32 mouse cellular contexts compared by ENCODE assay signal in genomic region chr2:173716966-173717365, GRCm38 (mm10). TPM values are rescaled to one million over a fixed set of nuclear protein-coding genes. Genes with fewer than 3 reads are reported as not detected.
"Had no signal": no experiment of that assay in that cellular context is flagged by ENCODE, and none has a peak within 500 bp of the region (broad histone marks: within the 10 kb centered on the region; RNA-seq: fewer than 3 reads in every experiment).

No protein-coding gene starts in this region.

- DNase-seq: kidney, adult 18-20 months; kidney, adult 9 months; kidney, postnatal 14 days; kidney, postnatal 4 days; liver, embryonic 13.5 days; lung, adult 2 months; lung, postnatal 14 days; lung, postnatal 4 days; midbrain, embryonic 14.5 days; thymus, adult 18-20 months; thymus, postnatal 36 days had no signal

- H3K27me3 ChIP-seq: liver, embryonic 13.5 days had no signal

- H3K4me1 ChIP-seq: liver, embryonic 13.5 days had no signal

- H3K4me3 ChIP-seq: liver, embryonic 13.5 days had no signal

- H3K27ac ChIP-seq: liver, embryonic 13.5 days had no signal

RNA-seq across cellular contexts. Expression of gene 1700010B08Rik, which starts 2.2 kb away (rescaled TPM):
- total RNA-seq: layer of hippocampus, adult 18-20 months; left cerebral cortex, adult 8-10 months; left cerebral cortex, postnatal 25 days; liver, adult 2 months; megakaryocyte progenitor cell, adult 5-6 weeks; megakaryocyte-erythroid progenitor cell, adult 5-6 weeks; midbrain, postnatal 0 days had no signal
- polyA plus RNA-seq: inflammation-experienced regulatory T-cells, adult 6 months; intestine, embryonic 16.5 days; kidney, embryonic 16.5 days; limb, embryonic 11.5 days; limb, embryonic 14.5 days; liver, adult 2 months; liver, embryonic 13.5 days; liver, embryonic 16.5 days; lung, adult 2 months; lung, embryonic 16.5 days; midbrain, embryonic 11.5 days; midbrain, embryonic 14.5 days; midbrain, postnatal 0 days; neural tube, embryonic 11.5 days; neural tube, embryonic 14.5 days; small intestine, adult 2 months; spleen, adult 2 months; stomach, embryonic 16.5 days; urinary bladder, adult 2 months had no signal
